ENCODE assay signal across 21 mouse cellular contexts in genomic region chr16:11197052-11197451, GRCm38 (mm10). TPM values are rescaled to one million over a fixed set of nuclear protein-coding genes. Genes with fewer than 3 reads are reported as not detected.
DNase-seq lines count a peak whose midpoint lies in the region; ATAC-seq and TF ChIP-seq lines count a peak whose summit lies in the region.
"Had no signal": no experiment of that assay in that cellular context is flagged by ENCODE, and none has a peak within 500 bp of the region (broad histone marks: within the 10 kb centered on the region; RNA-seq: fewer than 3 reads in every experiment).

No protein-coding gene starts in this region.

- no peak overlapping the region for H3K27ac ChIP-seq in forebrain, embryonic 11.5 days (ENCODE audit: low read depth, low read length)
- no peak overlapping the region for H3K27ac ChIP-seq in forebrain, postnatal 0 days (ENCODE audit: low read depth, low read length)
- no peak overlapping the region for H3K27ac ChIP-seq in heart, embryonic 10.5 days

- TF ChIP-seq CTCF in forebrain, postnatal 0 days (IDR thresholded peaks at IDR 0.05; ENCODE audit: low read depth) = no peak

- peak; percentile 26 for DNase-seq in forebrain, embryonic 11.5 days (ENCODE audit: low spot score)
- no peak for DNase-seq in forebrain, postnatal 0 days
- peak; percentile 60 for DNase-seq in heart, adult 11 months
- DNase-seq in heart, adult 8-10 months (ENCODE audit: low spot score) = no peak
- peak; percentile 52 for DNase-seq in heart, embryonic 10.5 days (ENCODE audit: low spot score)
- DNase-seq in heart, adult 9 months (ENCODE audit: low spot score in 2 of 2) = no peak
- DNase-seq: adrenal gland, adult 2 months; adrenal gland, adult 8-10 months; adrenal gland, postnatal 10 days; adrenal gland, postnatal 14 days; adrenal gland, postnatal 25 days; adrenal gland, postnatal 36 days; B cell, adult 2 months; cerebellum, adult 11 months; cerebellum, adult 11-12 months; cerebellum, adult 18-20 months had no signal

- no peak for ATAC-seq in forebrain, embryonic 11.5 days (replicated peaks; ENCODE audit: low FRiP score)
- ATAC-seq in forebrain, postnatal 0 days = no peak
- ATAC-seq: activated CD4-positive, CD25-positive, alpha-beta regulatory T cell, adult 4 months; CD4-positive, CD25-positive, alpha-beta regulatory T cell, adult 4 months; Patski had no signal

- H3K36me3 ChIP-seq in forebrain, embryonic 11.5 days (ENCODE audit: control insufficient read depth, insufficient read depth, low read length) = peaks cover 29% of the 10 kb centered on the region
- H3K36me3 ChIP-seq in forebrain, postnatal 0 days (ENCODE audit: insufficient read depth) = peaks cover 91% of the 10 kb centered on the region
- H3K36me3 ChIP-seq in heart, embryonic 10.5 days = peaks cover 97% of the 10 kb centered on the region

- H3K9ac ChIP-seq in forebrain, embryonic 11.5 days (ENCODE audit: low read length) = no peak overlapping the region
- no peak overlapping the region for H3K9ac ChIP-seq in forebrain, postnatal 0 days

- WGBS in forebrain, embryonic 11.5 days = 91% methylated on average over 4 of the region's 4 CpGs
- 91% methylated on average over 4 of the region's 4 CpGs for WGBS in forebrain, postnatal 0 days
- WGBS in heart, embryonic 10.5 days = 89% methylated on average over 4 of the region's 4 CpGs

- H3K9me3 ChIP-seq in forebrain, embryonic 11.5 days (ENCODE audit: control insufficient read depth, low read length) = no peaks in the 10 kb centered on the region
- no peaks in the 10 kb centered on the region for H3K9me3 ChIP-seq in forebrain, postnatal 0 days (ENCODE audit: low read length)
- no peaks in the 10 kb centered on the region for H3K9me3 ChIP-seq in heart, embryonic 10.5 days
- H3K9me3 ChIP-seq: G1E had no signal

- no peak overlapping the region for H3K4me2 ChIP-seq in forebrain, embryonic 11.5 days (ENCODE audit: low read depth, low read length, severe bottlenecking)
- H3K4me2 ChIP-seq in forebrain, postnatal 0 days (ENCODE audit: low read depth) = no peak overlapping the region

- no peaks in the 10 kb centered on the region; the same call in 1 of the 2 replicates for H3K4me1 ChIP-seq in forebrain, embryonic 11.5 days (replicated peaks; ENCODE audit: control insufficient read depth, insufficient read depth, low read length)
- H3K4me1 ChIP-seq in forebrain, postnatal 0 days (ENCODE audit: insufficient read depth) = peaks cover 5% of the 10 kb centered on the region; the same call in 1 of the 2 replicates
- peaks cover 7% of the 10 kb centered on the region for H3K4me1 ChIP-seq in heart, embryonic 10.5 days

- no peaks in the 10 kb centered on the region for H3K27me3 ChIP-seq in forebrain, embryonic 11.5 days (ENCODE audit: control insufficient read depth, insufficient read depth, low read length)
- no peaks in the 10 kb centered on the region for H3K27me3 ChIP-seq in forebrain, postnatal 0 days (ENCODE audit: insufficient read depth, low read length)
- H3K27me3 ChIP-seq in heart, embryonic 10.5 days (ENCODE audit: insufficient read depth, poor library complexity, severe bottlenecking) = no peaks in the 10 kb centered on the region
- H3K27me3 ChIP-seq: CH12.LX, Patski had no signal

- H3K4me3 ChIP-seq in forebrain, embryonic 11.5 days (ENCODE audit: low read depth, low read length) = no peak overlapping the region
- no peak overlapping the region for H3K4me3 ChIP-seq in forebrain, postnatal 0 days (ENCODE audit: low read depth, low read length)
- no peak overlapping the region for H3K4me3 ChIP-seq in heart, embryonic 10.5 days

RNA-seq across cellular contexts. Expression of gene Rsl1d1, which starts 6.1 kb away (rescaled TPM):
- polyA plus RNA-seq in forebrain, embryonic 11.5 days (2014; fragmentation: Nextera tagmentation; extraction: Ambion mirVana) = 254 and 263 TPM in 2 replicates
- total RNA-seq in forebrain, postnatal 0 days (2014; rRNA removed) = 96.1 and 96.3 TPM in 2 replicates
- 157 and 175 TPM in 2 replicates for polyA plus RNA-seq in forebrain, postnatal 0 days (2015; fragmentation: Nextera tagmentation; extraction: Ambion mirVana)
- 10 to 100 TPM; 45.2 to 53.4 (median 49.7) TPM for total RNA-seq in heart, adult 8-10 months (2022)
- 178 and 219 TPM in 2 replicates for polyA plus RNA-seq in heart, embryonic 10.5 days (2016; fragmentation: Nextera tagmentation; extraction: Ambion mirVana)

RNA-seq across cellular contexts. Expression of gene Zc3h7a, which starts 20.9 kb away (rescaled TPM):
- 91.2 and 100 TPM in 2 replicates for polyA plus RNA-seq in forebrain, embryonic 11.5 days (2014; fragmentation: Nextera tagmentation; extraction: Ambion mirVana)
- 61.7 and 76.6 TPM in 2 replicates for total RNA-seq in forebrain, postnatal 0 days (2014; rRNA removed)
- 20.3 and 32.2 TPM in 2 replicates for polyA plus RNA-seq in forebrain, postnatal 0 days (2015; fragmentation: Nextera tagmentation; extraction: Ambion mirVana)
- 10 to 100 TPM; 17.9 to 24.5 (median 23.6) TPM for total RNA-seq in heart, adult 8-10 months (2022)
- polyA plus RNA-seq in heart, embryonic 10.5 days (2016; fragmentation: Nextera tagmentation; extraction: Ambion mirVana) = 78.2 and 82.7 TPM in 2 replicates

RNA-seq across cellular contexts. Expression of gene Gspt1, which starts 57.1 kb away (rescaled TPM):
- 107 and 111 TPM in 2 replicates for polyA plus RNA-seq in forebrain, embryonic 11.5 days (2014; fragmentation: Nextera tagmentation; extraction: Ambion mirVana)
- total RNA-seq in forebrain, postnatal 0 days (2014; rRNA removed) = 70.2 and 74.7 TPM in 2 replicates
- polyA plus RNA-seq in forebrain, postnatal 0 days (2015; fragmentation: Nextera tagmentation; extraction: Ambion mirVana) = 37.8 and 46.9 TPM in 2 replicates
- 10 to 100 TPM; 58.1 to 67.9 (median 61.7) TPM for total RNA-seq in heart, adult 8-10 months (2022)
- 64.6 and 97.9 TPM in 2 replicates for polyA plus RNA-seq in heart, embryonic 10.5 days (2016; fragmentation: Nextera tagmentation; extraction: Ambion mirVana)

Comparison
In these comparisons a context has a peak if more than half of its experiments do, and no peak if none do; other contexts are left out.
1. DNase-seq: peak in forebrain, embryonic 11.5 days (single experiment), heart, adult 11 months (single experiment) and heart, embryonic 10.5 days (single experiment); none in forebrain, postnatal 0 days (single experiment), heart, adult 8-10 months (single experiment) and heart, adult 9 months (0 of 2).